Mouse (Mus musculus) cerebellum, postnatal 36 days (tissue): ENCODE measurements around the gene Osbpl5.
"Not testable (repeated sequence)": the region's sequence is repeated elsewhere in the genome, so short reads cannot be mapped to it uniquely, and the experiment has no call there.

Experiments
- DNase-seq, 2 experiments: peaks; one replicate each; pipeline ENCODE4 v3.0.0; 2021 to 2022; ENCODE audit warnings: mixed read lengths in 2 of 2

The Osbpl5 gene

DNA sequence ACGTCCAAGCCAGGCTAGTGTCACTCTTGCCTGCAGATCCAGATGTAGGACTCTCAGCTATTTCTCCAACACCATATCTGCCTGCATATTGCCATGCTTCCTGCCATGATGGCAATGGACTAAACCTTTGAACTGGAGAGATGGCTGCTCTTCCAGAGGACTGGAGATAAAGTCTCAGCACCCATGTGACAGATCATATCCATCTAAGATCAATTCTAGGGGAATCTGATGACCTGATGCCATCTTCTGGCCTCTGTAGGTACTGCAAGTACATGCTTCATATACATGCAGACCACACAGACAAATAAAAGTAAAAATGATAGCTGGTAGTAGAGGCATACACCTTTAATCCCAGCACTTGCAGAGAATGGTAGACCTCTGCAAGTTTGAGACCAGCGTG is 60.6 kb downstream of the Osbpl5 start:
- DNase-seq, result peak in 1 of 2 experiments; percentile 17

DNA sequence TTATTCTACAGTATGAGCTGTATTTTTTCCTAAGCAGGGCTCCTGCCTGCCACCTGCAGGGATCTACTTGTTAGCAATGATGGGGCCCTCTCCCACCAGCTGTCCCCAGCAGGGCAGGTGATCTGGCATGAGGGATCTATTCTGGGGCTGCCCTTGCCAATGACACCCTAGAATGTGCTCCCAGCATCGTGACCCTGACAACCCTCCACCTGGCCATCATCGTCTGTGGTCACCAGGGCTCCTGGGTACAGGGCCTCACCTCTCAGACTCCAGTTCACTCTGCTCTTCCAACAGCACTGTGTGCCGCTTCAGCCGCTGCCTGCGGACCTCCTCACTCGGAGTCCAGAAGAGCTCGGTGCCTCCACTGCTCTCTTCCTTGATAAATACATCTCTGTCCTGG is 62.2 kb downstream of the Osbpl5 start:
- no peak for DNase-seq

DNA sequence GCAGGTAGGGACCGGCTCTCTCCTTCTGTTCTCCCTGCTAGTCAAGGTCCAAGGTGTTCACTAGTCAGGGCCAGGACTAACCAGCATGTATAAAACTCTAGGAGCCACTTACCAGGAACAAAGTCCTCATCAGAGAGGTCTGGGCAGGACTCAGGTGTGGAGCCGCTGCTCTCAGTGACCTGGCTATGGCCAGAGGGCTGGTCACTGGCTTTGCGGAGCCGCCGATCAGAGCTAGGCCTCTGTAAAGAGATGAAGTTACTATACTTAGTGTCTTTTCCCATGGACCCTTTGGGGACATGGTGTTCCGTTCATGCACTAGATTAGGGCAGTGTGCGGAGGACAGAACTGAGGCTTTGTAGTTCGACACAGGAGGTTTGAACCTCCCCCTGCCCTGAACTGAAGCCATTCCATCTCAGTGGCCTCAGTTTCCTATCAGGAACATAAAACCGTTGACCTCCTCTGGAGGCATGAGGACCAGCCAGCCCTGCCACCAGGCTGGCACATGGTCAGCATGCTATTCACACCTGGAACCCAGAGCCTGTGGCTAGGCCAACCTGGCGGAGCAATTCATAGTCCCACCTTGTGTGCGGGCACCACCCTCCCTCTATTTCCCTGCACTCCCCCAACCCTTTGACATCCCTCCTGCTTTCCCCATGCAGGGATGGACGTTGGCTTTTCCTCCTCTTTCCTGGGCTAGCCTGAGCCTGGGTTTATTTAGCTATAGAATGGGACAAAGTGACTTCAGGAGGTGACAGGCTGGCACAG is 63.9 kb downstream of the Osbpl5 start:
- no peak for DNase-seq

DNA sequence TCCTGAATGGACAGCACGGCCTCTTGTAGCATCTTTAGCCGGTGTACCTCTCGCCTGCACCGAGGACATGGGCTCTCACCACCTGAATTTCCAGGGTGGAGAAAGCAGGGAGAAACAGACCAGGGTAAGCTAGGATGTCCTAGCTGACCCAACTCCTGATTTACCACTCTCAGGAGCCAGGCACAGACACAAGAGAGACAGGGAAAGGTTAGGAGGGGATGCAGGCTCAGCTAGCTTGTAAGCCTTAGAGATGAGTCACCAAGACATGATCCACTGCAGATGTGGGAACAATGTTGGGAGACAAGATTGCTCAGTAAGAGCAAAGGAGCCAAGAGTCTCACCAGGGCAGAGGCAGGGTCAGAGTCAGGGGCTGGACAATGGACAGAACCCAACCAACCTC is 64.9 kb downstream of the Osbpl5 start:
- DNase-seq, result no peak

DNA sequence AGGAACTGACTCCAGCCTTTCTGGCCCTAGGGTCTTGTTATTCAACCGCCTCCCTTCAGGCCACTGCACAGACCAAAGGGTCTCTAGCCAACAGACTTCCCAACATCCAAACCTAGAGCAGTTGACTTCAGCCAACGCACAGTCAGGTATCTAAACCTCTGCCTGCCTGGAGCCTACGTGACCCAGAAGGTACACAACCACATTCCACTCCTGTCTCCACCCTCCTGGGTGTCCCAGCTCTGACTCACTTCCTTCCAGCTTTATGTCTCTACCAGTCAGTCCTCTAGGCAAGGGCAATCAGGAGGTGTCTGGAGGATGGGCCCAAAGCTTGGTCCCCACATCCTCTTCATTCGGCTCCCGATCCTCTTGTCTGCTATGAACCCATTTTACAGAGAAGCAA is 65.6 kb downstream of the Osbpl5 start:
- no peak for DNase-seq

DNA sequence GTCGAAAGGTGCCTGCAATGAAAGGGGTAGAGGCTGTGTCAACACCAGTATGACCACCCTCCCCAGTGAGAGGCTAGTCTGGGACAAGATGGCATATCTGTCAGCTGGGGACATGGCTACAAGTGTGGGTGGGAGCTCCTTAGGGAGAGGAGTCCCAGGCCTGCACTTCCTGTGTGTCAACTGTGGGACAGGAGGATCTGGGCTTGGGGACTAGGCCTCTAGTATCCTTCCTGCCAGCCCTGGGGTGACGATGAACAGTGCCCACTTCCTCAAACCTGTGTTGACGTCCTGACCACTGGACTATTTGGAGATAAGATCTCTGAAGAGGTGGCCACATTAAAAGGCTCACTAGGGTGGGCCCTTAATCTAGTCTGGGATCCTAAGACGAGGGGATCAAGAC is 66.8 kb downstream of the Osbpl5 start:
- DNase-seq, result no peak

DNA sequence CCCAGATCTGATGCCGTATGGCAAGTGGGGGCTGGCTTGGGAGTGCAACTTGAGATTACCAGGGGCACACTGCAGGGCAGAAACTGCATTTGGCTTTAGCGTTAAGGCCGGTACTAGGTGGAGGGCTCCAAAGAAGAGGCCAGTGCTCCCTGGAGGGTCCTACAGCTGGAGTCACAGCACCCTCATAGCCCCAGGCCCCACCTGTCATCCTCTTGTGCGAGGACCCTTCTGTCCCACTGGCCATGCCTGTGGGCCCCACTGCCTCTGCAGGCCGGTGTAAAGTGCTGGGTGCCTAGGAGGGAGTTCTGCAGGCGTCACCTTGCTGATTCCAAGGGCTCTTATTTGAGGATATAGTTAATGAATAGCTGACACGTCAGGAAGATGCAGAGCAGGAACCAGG is 67.3 kb downstream of the Osbpl5 start:
- DNase-seq, result no peak

DNA sequence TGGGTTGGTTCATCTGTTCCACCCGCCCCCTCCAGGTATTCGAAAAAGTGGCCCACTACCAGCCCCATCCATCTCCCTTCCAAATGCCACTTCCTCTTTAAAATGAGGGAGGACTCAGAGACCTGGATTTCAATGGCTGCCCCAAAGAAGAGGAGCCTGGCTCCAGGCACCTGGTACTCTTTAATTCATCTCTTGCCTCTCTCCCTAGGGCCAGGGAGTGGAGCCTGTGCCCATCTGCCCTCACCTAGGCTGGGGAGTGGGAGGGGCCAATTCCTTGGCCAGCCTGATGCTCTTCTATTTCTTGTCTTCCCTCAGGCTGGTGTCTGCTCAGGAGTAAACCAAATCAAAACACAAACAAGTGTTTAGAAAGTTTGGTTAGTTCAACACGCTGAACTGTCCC is 70.1 kb downstream of the Osbpl5 start:
- DNase-seq, result not testable (repeated sequence)

DNA sequence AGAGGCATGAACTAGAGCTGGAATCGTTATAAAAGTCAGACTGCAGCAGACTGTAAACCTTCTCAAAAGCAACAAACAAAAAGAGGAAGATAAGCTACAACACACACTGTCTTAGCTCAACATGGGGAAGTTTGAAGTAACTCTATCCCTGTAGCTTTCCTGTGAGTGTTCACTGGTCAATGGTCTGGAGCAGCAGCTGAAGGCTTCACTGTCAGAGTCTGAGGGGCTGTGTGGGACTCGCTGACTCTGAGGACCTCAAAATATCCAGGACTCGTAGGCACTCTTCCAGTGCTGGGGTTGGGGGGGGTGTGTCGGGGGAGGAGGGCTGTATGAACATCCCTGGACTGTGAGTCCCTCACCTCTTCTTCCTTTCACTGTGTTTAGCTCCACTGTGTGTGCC is 70.6 kb downstream of the Osbpl5 start:
- not testable (repeated sequence) for DNase-seq

DNA sequence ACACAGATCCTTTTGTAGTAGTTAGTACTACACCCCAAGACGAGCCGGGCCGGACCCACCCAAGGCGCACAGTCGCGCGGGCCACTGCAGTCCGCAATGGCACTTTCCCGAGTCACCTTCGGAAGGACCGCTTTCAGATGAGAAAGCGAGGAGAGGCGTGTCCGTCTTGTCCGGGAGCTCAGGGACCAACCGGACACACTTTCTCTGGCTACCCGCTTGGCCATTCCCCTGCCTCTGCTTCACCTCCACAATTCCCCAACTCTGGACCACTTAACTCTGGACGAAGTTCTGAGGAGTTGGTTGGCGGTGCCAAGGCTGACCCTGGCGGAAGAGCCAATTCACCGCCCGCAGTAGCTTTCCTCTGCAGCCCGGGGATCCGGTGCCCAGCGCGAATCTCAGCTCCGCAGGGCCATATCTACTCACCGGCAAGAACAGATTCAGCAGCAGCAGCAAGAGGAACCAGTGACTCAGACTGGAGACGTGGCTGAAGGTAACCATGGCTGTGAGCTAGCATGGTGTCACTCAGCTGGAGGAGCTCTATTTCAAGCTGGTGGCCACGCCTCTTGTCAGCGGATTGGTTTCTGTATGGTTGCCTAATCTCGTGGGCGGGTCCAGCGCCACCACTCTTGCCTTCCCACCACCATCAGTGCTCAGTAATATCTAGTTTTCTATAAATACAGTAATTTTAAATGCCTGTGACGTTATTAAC is 71.3 kb downstream of the Osbpl5 start, which contains the start of gene Tnfrsf23:
Tnfrsf23 (minus strand) TSS at position 514 of the 709 bp plus-strand sequence.
- DNase-seq, result peak; percentile 14 to 28

DNA sequence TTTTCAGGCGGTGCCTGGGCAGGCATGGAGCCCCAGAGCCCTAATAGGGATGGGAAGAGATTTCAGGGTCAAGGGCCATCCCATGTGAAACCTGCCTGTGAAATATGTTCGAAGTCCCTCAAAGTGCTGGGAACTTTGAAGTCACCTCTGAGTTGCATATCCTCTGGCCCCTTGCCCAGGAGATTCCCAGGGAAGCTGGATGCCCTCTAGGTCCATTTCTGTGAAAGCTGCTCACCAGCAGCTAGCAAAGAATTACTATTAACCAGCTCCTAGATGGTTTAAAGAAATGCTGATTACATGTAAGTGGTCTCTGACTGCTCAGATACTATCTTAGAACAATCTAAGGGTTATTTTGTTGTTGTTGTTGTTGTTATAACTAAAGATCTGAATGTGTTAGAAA is 72.2 kb downstream of the Osbpl5 start:
- not testable (repeated sequence) for DNase-seq

DNA sequence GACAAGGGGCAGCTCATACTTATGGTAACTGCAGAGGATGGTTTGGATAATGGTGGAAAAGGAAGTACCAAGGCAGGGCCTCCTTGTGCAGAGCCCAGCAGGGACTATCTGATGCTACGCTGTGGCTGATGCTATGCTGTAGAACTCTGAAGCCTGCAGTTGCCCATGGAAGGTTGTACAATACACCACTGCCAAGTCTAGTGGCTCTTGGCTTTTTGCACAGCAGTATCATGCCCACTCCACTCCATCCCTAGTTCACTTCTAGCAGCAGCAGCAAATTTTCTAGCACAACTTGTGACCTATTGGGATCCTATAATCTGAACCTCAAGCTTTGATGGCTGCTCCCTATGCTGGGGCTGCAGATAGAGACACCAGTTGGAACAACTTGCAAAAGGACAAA is 75.2 kb downstream of the Osbpl5 start:
- DNase-seq, result no peak

DNA sequence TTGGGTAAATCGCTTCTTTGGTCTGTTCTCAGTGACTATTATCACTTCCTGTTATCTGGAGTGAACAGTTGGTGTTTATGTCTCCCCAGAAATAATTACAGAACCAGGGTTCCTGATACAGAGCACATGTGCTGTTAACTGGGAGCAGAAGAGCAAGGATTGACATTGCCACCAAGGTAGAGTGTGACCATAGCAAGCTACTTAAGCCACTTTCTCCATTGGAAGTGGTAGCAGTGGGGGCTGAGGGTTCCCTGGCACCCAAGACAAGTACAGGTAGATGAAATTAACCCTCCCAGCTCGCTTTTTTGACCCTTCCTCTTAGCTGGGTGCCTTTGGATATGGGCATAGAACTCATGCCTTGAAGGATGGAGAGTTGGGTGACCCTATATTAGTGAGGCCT is 75.9 kb downstream of the Osbpl5 start:
- DNase-seq, result not testable (repeated sequence)

DNA sequence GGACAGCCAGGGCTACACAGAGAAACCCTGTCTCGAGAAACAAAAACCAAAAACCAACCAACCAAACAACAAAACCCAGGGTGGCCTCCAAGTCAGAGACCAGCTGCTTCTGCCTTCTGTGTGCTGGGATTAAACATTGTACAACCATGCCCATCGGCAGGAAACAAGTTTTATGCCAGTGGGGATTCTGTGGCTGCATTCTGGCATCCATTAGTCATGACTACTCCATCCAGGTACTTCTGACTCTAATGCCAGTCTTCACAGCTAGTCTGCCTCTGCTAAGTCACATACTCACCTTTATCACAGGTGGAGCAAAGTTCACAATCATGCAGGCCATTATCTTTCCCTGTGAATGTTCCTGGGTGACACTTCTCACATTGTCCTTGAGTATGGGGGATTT is 77.1 kb downstream of the Osbpl5 start:
- not testable (repeated sequence) for DNase-seq

DNA sequence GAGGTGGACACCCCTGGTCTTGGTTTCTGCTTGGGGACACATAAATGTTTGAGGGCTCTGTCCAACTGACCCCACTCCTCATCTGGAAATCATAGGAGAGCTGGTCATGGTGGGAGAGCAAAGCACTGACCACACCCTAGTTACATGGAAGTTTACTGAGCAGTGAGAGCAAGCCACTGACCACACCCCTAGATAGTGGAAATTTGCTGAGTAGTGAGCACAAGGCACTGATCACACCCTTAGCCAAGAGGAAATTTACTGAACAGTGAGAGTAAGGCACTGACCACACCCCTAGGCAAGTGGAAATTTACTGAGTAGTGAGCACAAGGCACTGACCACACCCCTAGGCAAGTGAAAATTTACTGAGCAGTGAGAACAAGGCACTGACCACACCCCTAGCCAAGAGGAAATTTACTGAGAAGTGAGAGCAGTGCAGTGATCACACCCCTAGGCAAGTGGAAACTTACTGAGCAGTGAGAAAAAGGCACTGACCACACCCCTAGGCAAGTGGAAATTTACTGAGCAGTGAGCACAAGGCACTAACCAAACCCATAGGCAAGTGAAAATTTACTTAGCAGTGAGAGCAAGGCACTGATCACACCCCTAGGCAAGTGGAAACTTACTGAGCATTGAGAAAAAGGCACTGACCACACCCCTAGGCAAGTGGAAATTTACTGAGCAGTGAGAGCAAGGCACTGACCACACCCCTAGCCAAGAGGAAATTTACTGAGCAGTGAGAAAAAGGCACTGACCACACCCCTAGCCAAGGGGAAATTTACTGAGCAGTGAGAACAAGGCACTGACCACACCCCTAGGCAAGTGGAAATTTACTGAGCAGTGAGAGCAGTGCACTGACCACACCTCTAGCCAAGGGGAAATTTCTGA is 90.1 kb downstream of the Osbpl5 start:
- no peak for DNase-seq

DNA sequence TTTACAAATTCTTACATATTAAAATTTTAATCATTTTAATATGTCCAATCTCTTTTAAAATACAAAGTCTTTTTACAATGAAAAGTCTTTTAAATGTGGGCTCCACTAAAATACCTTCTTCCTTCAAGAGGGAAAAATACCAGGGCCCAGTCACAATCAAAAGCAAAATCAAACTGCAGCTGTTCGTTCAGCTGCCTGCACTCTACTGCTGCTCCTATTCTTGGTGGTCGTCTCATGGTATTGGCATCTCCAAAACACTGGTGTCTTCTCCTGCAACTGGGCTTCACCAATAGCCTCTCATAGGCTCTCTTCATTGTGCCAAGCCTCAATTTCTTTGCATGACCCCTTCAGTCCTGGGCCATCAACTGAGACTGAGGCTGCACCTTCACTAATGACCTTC is 93.3 kb downstream of the Osbpl5 start:
- no peak for DNase-seq

DNA sequence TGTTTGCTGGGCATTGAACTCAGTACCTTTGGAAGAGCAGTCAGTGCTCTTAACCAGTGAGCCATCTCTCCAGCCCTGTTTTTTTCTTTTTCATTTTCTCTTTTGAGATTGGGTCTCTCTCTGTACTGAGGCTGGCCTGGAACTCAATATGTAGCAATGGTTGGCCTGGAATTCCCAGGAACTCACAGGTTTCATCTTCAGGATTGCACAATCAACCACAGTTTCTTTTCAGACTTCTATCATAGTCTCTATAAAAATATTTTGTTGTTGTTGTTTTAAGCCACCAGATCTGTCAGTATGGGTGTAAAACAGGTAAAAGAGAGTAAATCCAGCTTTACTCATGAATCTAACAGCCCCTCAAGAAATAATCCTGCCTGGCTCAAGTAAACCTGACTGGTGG is 96.0 kb downstream of the Osbpl5 start:
- DNase-seq, result no peak

DNA sequence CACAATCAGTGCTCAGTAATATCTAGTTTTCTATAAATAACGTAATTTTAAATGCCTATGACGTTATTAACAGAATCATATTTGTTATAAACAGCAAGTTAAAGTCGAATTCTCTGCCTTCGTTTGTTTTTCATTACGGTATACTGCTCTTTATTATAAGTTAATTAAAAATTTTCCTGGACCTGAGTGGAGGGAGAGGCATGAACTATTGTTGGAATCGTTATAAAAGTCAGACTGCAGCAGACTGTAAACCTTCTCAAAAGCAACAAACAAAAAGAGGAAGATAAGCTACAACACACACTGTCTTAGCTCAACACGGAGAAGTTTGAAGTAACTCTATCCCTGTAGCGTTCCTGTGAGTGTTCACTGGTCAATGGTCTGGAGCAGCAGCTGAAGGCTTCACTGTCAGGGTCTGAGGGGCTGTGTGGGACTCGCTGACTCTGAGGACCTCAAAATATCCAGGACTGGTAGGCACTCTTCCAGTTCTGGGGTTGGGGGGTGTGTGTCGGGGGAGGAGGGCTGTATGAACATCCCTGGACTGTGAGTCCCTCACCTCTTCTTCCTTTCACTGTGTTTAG is 106.9 kb downstream of the Osbpl5 start:
- not testable (repeated sequence) for DNase-seq

DNA sequence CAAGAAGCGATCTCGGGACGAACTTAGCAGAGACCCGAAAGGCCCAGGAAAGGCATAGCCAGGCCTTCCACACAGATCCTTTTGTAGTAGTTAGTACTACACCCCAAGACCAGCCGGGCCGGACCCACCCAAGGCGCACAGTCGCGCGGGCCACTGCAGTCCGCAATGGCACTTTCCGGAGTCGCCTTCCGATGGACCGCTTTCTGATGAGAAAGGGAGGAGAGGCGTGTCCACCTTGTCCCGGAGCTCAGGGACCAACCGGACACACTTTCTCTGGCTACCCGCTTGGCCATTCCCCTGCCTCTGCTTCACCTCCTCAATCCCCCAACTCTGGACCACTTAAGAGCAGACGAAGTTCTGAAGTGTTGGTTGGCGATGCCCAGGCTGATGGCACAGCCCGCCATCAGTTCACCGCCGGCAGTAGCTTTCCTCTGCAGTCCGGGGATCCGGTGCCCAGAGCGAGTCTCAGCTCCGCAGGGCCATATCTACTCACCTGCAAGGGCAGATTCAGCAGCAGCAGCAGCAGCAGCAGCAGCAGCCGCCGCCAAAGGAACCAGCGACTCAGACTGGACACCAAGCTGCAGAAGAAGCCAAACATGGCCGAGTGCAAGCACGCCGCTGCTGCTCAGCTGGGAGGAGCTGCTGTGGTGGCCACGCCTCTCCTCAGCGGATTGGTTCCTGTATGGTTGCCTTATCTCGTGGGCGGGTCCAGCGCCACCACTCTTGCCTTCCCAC is 107.6 kb downstream of the Osbpl5 start, which contains the start of gene Tnfrsf22:
Tnfrsf22 (minus strand) TSS at position 628 of the 735 bp plus-strand sequence.
- peak; percentile 45 to 53 for DNase-seq

DNA sequence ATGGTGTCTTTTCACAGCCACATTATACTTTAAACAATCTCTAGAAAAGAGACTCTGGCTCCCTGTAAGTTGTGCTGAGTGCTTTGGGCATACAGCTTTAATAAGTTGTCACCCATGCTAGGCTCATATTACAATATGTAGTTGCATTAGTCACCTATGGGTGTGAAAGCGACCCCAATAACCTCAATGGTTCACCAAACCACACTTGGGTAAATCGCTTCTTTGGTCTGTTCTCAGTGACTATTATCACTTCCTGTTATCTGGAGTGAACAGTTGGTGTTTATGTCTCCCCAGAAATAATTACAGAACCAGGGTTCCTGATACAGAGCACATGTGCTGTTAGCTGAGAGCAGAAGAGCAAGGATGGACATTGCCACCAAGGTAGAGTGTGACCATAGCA is 112.8 kb downstream of the Osbpl5 start:
- DNase-seq, result not testable (repeated sequence)
